Mouse (Mus musculus): ENCODE data around the gene Serpine1. TPM values are rescaled to one million over a fixed set of nuclear protein-coding genes. Genes with fewer than 3 reads are reported as not detected.

Serpine1 gene
- polyA plus RNA-seq, 1 experiment: 4.1 TPM

DNA sequence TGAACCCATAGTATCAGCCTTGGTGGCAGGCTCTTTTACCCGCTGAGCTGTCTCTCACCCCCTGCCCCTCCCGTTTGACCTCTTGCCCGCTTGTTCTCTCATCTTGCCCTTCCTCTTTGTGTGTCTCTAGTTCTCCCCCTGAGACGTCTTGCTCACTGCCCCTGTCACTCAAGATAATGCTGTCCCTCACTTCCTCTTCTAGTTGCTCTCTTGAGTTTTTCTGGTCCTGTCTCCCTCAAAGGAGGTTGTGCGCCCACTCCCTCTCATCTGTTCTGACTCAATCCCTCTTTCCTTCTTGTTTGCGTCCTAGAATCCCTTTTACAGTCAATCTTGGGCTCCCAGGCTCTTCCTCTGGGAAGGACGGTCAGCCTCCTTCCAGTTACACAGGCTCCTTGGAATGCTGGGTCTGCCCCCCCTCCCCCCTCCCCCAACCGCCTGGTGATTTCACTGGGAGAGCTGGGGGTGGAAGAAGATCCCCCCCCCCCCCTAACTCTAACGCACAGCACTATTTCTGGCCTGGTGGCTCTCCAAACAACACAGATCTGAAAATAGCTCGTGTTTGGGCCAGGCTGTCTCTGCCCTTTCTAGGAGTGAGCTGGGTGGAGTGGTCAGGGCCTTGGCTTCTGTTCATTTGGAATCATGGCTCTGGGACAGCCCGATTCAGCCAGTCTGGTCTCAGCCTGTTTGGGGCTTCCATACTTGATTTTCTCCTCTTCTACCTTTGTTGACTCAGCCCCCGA is 4.3 kb upstream of the Serpine1 start:
- no peaks in the 10 kb centered on the region for H3K36me3 ChIP-seq (ENCODE audit: control insufficient read depth, insufficient read depth, low read length)
- no peak for DNase-seq
- H3K27ac ChIP-seq (ENCODE audit: control insufficient read depth, insufficient read depth, low read length): no peak overlapping the region
- H3K4me1 ChIP-seq (replicated peaks; ENCODE audit: control insufficient read depth, insufficient read depth, low read length): peaks cover 3% of the 10 kb centered on the region; the same call in 1 of the 2 replicates
- H3K4me3 ChIP-seq (ENCODE audit: control insufficient read depth, insufficient read depth, low read length): no peak overlapping the region
- 55% methylated on average over 12 of the region's 12 CpGs for WGBS
- TF ChIP-seq POLR2A (IDR thresholded peaks at IDR 0.05; ENCODE audit: control insufficient read depth, extremely low read depth, insufficient read depth, low read length, poor library complexity) (no peak), CTCF (IDR thresholded peaks at IDR 0.05; ENCODE audit: borderline replicate concordance, control insufficient read depth, extremely low read depth, insufficient read depth, low read length, poor library complexity) (no peak)
- H3K27me3 ChIP-seq (ENCODE audit: control insufficient read depth, insufficient read depth, low read length): no peaks in the 10 kb centered on the region

GRCm38 (mm10) chr5:137075726-137076125 is 3.7 kb upstream of the Serpine1 start:
- no peak for TF ChIP-seq POLR2A (IDR thresholded peaks at IDR 0.05; ENCODE audit: control insufficient read depth, extremely low read depth, insufficient read depth, low read length, poor library complexity)
- no peak for TF ChIP-seq CTCF (IDR thresholded peaks at IDR 0.05; ENCODE audit: borderline replicate concordance, control insufficient read depth, extremely low read depth, insufficient read depth, low read length, poor library complexity)
- Histone ChIP-seq H3K27me3 (ENCODE audit: control insufficient read depth, insufficient read depth, low read length) (no peaks in the 10 kb centered on the region), H3K4me3 (ENCODE audit: control insufficient read depth, insufficient read depth, low read length) (no peak overlapping the region), H3K27ac (ENCODE audit: control insufficient read depth, insufficient read depth, low read length) (no peak overlapping the region), H3K36me3 (ENCODE audit: control insufficient read depth, insufficient read depth, low read length) (no peaks in the 10 kb centered on the region), H3K4me1 (replicated peaks; ENCODE audit: control insufficient read depth, insufficient read depth, low read length) (peaks cover 3% of the 10 kb centered on the region; the same call in 1 of the 2 replicates)
- 71% methylated on average over 6 of the region's 6 CpGs for WGBS
- no peak for DNase-seq

- Histone ChIP-seq H3K36me3 (ENCODE audit: control insufficient read depth, insufficient read depth, low read length) (no peaks in the 10 kb centered on the region), H3K4me3 (ENCODE audit: control insufficient read depth, insufficient read depth, low read length) (no peak overlapping the region), H3K27ac (ENCODE audit: control insufficient read depth, insufficient read depth, low read length) (no peak overlapping the region), H3K27me3 (ENCODE audit: control insufficient read depth, insufficient read depth, low read length) (no peaks in the 10 kb centered on the region), H3K4me1 (replicated peaks; ENCODE audit: control insufficient read depth, insufficient read depth, low read length) (peaks cover 3% of the 10 kb centered on the region; the same call in 1 of the 2 replicates)
- TF ChIP-seq POLR2A (IDR thresholded peaks at IDR 0.05; ENCODE audit: control insufficient read depth, extremely low read depth, insufficient read depth, low read length, poor library complexity) (no peak), CTCF (IDR thresholded peaks at IDR 0.05; ENCODE audit: borderline replicate concordance, control insufficient read depth, extremely low read depth, insufficient read depth, low read length, poor library complexity) (no peak)
- WGBS: 82% methylated on average over 6 of the region's 6 CpGs
- DNase-seq: no peak
Measured at GRCm38 (mm10) chr5:137074191-137074651, 2.2 kb upstream of the Serpine1 start.

DNA sequence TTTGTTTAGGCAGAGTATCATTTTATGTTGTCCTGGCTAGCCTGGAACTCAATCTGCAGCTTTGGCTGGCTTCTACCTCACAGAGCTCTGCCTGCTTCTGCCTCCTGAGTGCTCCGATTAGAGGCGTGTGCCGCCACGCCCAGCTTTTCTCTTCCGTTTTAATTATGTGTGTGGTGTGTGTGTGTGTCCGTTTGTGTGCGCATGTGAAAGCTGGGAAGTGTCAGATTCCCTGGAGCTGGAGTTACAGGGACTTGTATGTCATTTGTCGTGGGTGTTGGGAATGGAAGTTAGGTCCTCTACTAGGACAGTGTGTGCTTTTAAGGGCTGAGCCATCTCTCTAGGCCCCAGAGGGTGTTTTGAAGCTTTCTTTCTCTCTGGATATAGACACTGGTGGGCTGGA is 1.1 kb upstream of the Serpine1 start:
- Histone ChIP-seq H3K27me3 (ENCODE audit: control insufficient read depth, insufficient read depth, low read length) (no peaks in the 10 kb centered on the region), H3K27ac (ENCODE audit: control insufficient read depth, insufficient read depth, low read length) (no peak overlapping the region), H3K36me3 (ENCODE audit: control insufficient read depth, insufficient read depth, low read length) (no peaks in the 10 kb centered on the region), H3K4me1 (replicated peaks; ENCODE audit: control insufficient read depth, insufficient read depth, low read length) (peaks cover 3% of the 10 kb centered on the region; the same call in 1 of the 2 replicates), H3K4me3 (ENCODE audit: control insufficient read depth, insufficient read depth, low read length) (no peak overlapping the region)
- no peak for DNase-seq
- WGBS: 97% methylated on average over 8 of the region's 8 CpGs
- TF ChIP-seq POLR2A (IDR thresholded peaks at IDR 0.05; ENCODE audit: control insufficient read depth, extremely low read depth, insufficient read depth, low read length, poor library complexity): no peak
- TF ChIP-seq CTCF (IDR thresholded peaks at IDR 0.05; ENCODE audit: borderline replicate concordance, control insufficient read depth, extremely low read depth, insufficient read depth, low read length, poor library complexity): no peak

GRCm38 (mm10) chr5:137070881-137071605 is 1.0 kb downstream of the Serpine1 start:
- DNase-seq: no peak
- H3K27ac ChIP-seq (ENCODE audit: control insufficient read depth, insufficient read depth, low read length): no peak overlapping the region
- H3K36me3 ChIP-seq (ENCODE audit: control insufficient read depth, insufficient read depth, low read length): no peaks in the 10 kb centered on the region
- no peaks in the 10 kb centered on the region for H3K27me3 ChIP-seq (ENCODE audit: control insufficient read depth, insufficient read depth, low read length)
- H3K4me3 ChIP-seq (ENCODE audit: control insufficient read depth, insufficient read depth, low read length): no peak overlapping the region
- peaks cover 3% of the 10 kb centered on the region; the same call in 1 of the 2 replicates for H3K4me1 ChIP-seq (replicated peaks; ENCODE audit: control insufficient read depth, insufficient read depth, low read length)
- TF ChIP-seq POLR2A (IDR thresholded peaks at IDR 0.05; ENCODE audit: control insufficient read depth, extremely low read depth, insufficient read depth, low read length, poor library complexity) (no peak), CTCF (IDR thresholded peaks at IDR 0.05; ENCODE audit: borderline replicate concordance, control insufficient read depth, extremely low read depth, insufficient read depth, low read length, poor library complexity) (no peak)
- 93% methylated on average over 19 of the region's 19 CpGs for WGBS

DNA sequence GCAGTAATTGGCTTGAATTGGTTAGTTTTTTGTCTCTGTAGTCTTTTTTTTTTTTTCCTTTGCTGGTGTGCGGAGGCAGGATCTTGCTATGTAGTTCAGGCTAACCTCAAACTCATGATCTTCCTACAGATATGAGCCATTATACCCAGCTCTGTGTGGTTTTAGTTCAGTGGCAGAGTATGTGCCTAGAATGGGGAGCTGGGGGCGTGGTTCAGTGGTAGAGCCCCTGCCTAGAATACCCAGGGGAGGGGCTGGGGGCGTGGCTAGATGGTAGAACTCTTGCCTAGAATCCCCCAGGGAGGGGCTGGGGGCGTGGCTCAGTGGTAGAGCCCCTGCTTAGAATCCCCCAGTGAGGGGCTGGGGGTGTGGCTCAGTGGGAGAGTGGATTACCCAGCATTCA is 3.4 kb downstream of the Serpine1 start:
- no peak overlapping the region for H3K27ac ChIP-seq (ENCODE audit: control insufficient read depth, insufficient read depth, low read length)
- no peak overlapping the region for H3K4me3 ChIP-seq (ENCODE audit: control insufficient read depth, insufficient read depth, low read length)
- 47% methylated on average over 4 of the region's 4 CpGs for WGBS
- no peaks in the 10 kb centered on the region for H3K27me3 ChIP-seq (ENCODE audit: control insufficient read depth, insufficient read depth, low read length)
- H3K36me3 ChIP-seq (ENCODE audit: control insufficient read depth, insufficient read depth, low read length): no peaks in the 10 kb centered on the region
- TF ChIP-seq CTCF (IDR thresholded peaks at IDR 0.05; ENCODE audit: borderline replicate concordance, control insufficient read depth, extremely low read depth, insufficient read depth, low read length, poor library complexity): no peak
- TF ChIP-seq POLR2A (IDR thresholded peaks at IDR 0.05; ENCODE audit: control insufficient read depth, extremely low read depth, insufficient read depth, low read length, poor library complexity): no peak
- DNase-seq: peak; percentile 13
- peaks cover 3% of the 10 kb centered on the region; the same call in 1 of the 2 replicates for H3K4me1 ChIP-seq (replicated peaks; ENCODE audit: control insufficient read depth, insufficient read depth, low read length)

All from thymus, adult 2 months (tissue).